Mouse (Mus musculus) testis, adult 2 months (tissue): ENCODE data around the gene Wfdc17.

Source experiments
- CTCF ChIP-seq: fragments of 200-500 bp; IDR thresholded peaks from 2 replicates; pipeline ENCODE4 v1.5.1; 2012; ENCODE audit warnings: low read depth, mild to moderate bottlenecking, inconsistent platforms, low read length, moderate library complexity; ENCODE audit not compliant: control insufficient read depth, insufficient read depth, insufficient replicate concordance
- POLR2A ChIP-seq: fragments of 200-500 bp; IDR thresholded peaks from 2 replicates; pipeline ENCODE4 v1.6.1; 2012; ENCODE audit warnings: low read depth, mild to moderate bottlenecking, inconsistent platforms, low read length, moderate library complexity; ENCODE audit not compliant: control insufficient read depth

DNA sequence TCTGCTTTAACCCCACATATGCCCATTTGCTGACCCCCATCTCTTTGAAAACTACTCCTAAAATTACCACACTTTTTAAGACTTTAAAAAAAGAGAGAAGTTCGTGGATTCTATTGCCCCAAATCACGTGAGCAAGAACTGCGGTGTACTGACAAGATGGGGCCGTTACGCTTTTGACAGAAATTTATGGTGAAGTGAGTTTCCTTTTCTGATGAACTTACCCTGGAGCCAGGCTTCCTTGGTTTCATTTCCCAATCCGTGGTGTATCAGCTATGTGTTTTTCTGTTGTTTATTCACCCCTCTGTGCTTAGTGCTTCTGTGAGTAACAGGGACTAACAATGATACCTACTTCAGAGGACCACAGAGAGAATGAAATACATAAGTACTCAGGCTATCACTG lies 45.0 kb upstream of the Wfdc17 start:
- TF ChIP-seq POLR2A (no peak), CTCF (no peak)
